Mouse (Mus musculus): ENCODE results near the gene Zfp599. TPM values are rescaled to one million over a fixed set of nuclear protein-coding genes. Genes with fewer than 3 reads are reported as not detected.
A peak's percentile ranks its signal among the peaks of the same experiment; 100 is the strongest.

The Zfp599 gene
- polyA plus RNA-seq, 1 experiment: 0.53 TPM

GRCm38 (mm10) chr9:22260092-22260422, 362 bp upstream of the Zfp599 start:
- Histone ChIP-seq H3K4me2 (ENCODE audit: low read depth) (peak overlapping the region; percentile 79), H3K27me3 (ENCODE audit: control insufficient read depth, insufficient read depth, insufficient read length) (no peaks in the 10 kb centered on the region), H3K36me3 (ENCODE audit: control insufficient read depth, insufficient read depth) (no peaks in the 10 kb centered on the region), H3ac (ENCODE audit: control insufficient read depth, insufficient read length) (peak overlapping the region; percentile 20), H3K4me3 (peak overlapping the region; percentile 54), H3K79me2 (ENCODE audit: control insufficient read depth, insufficient read depth) (no peaks in the 10 kb centered on the region)
- TF ChIP-seq SRF (IDR thresholded peaks at IDR 0.05; ENCODE audit: control insufficient read depth, insufficient read length, low read depth) (no peak), REST (IDR thresholded peaks at IDR 0.05; ENCODE audit: insufficient read depth, insufficient read length) (no peak), USF1 (IDR thresholded peaks at IDR 0.05; ENCODE audit: low read depth) (no peak), MAX (IDR thresholded peaks at IDR 0.05; ENCODE audit: low read depth) (no peak)

- TF ChIP-seq TCF12 (IDR thresholded peaks at IDR 0.05; ENCODE audit: insufficient read depth, poor library complexity, severe bottlenecking) (no peak), MYOD1 (IDR thresholded peaks at IDR 0.05; ENCODE audit: control insufficient read depth in 1 of 3, insufficient read length in 2 of 3, low read depth in 2 of 3) (no peak)
- peak overlapping the region; percentile 79 for H3K4me2 ChIP-seq (ENCODE audit: low read depth)
- H3K4me3 ChIP-seq: peak overlapping the region; percentile 54
- H3K36me3 ChIP-seq (ENCODE audit: control insufficient read depth, insufficient read depth): peaks cover 1% of the 10 kb centered on the region
- no peak overlapping the region for H3ac ChIP-seq (ENCODE audit: control insufficient read depth, insufficient read length)
- no peaks in the 10 kb centered on the region for H3K27me3 ChIP-seq (ENCODE audit: control insufficient read depth, insufficient read depth, insufficient read length)
- H3K79me2 ChIP-seq (ENCODE audit: control insufficient read depth, insufficient read depth): no peaks in the 10 kb centered on the region
Observed at GRCm38 (mm10) chr9:22258784-22259183, 911 bp downstream of the Zfp599 start.

GRCm38 (mm10) chr9:22256579-22256978, 3.1 kb downstream of the Zfp599 start:
- TF ChIP-seq TCF3 (IDR thresholded peaks at IDR 0.05; ENCODE audit: insufficient read length, low read depth) (no peak), MYOD1 (IDR thresholded peaks at IDR 0.05; ENCODE audit: control insufficient read depth in 1 of 3, insufficient read length in 2 of 3, low read depth in 2 of 3) (no peak), POLR2A (IDR thresholded peaks at IDR 0.05; ENCODE audit: insufficient read length, low read depth) (no peak), POLR2AphosphoS2 (IDR thresholded peaks at IDR 0.05; ENCODE audit: insufficient read length, low read depth) (no peak), USF1 (IDR thresholded peaks at IDR 0.05; ENCODE audit: low read depth) (no peak), MAX (IDR thresholded peaks at IDR 0.05; ENCODE audit: low read depth) (no peak), TCF12 (IDR thresholded peaks at IDR 0.05; ENCODE audit: insufficient read depth, poor library complexity, severe bottlenecking) (no peak), E2F4 (IDR thresholded peaks at IDR 0.05; ENCODE audit: insufficient read depth) (no peak), REST (IDR thresholded peaks at IDR 0.05; ENCODE audit: insufficient read depth, insufficient read length) (no peak), MYOG (IDR thresholded peaks at IDR 0.05; ENCODE audit: control insufficient read depth in 1 of 3, insufficient read depth in 1 of 3, insufficient read length in 2 of 3, low read depth in 2 of 3) (no peak), SRF (IDR thresholded peaks at IDR 0.05; ENCODE audit: control insufficient read depth, insufficient read length, low read depth) (no peak), CEBPB (IDR thresholded peaks at IDR 0.05; ENCODE audit: insufficient read depth, poor library complexity, severe bottlenecking) (no peak)
- Histone ChIP-seq H3K27me3 (ENCODE audit: control insufficient read depth, insufficient read depth, insufficient read length) (no peaks in the 10 kb centered on the region), H3K36me3 (ENCODE audit: control insufficient read depth, insufficient read depth) (peaks cover 9% of the 10 kb centered on the region), H3K4me2 (ENCODE audit: low read depth) (no peak overlapping the region), H3ac (ENCODE audit: control insufficient read depth, insufficient read length) (no peak overlapping the region), H3K4me3 (no peak overlapping the region), H3K79me2 (ENCODE audit: control insufficient read depth, insufficient read depth) (no peaks in the 10 kb centered on the region)

- no peak overlapping the region for H3ac ChIP-seq (ENCODE audit: control insufficient read depth, insufficient read length)
- no peaks in the 10 kb centered on the region for H3K27me3 ChIP-seq (ENCODE audit: control insufficient read depth, insufficient read depth, insufficient read length)
- H3K4me3 ChIP-seq: no peak overlapping the region
- H3K4me2 ChIP-seq (ENCODE audit: low read depth): no peak overlapping the region
- TF ChIP-seq TCF12 (IDR thresholded peaks at IDR 0.05; ENCODE audit: insufficient read depth, poor library complexity, severe bottlenecking): no peak
- no peak for TF ChIP-seq MYOG (IDR thresholded peaks at IDR 0.05; ENCODE audit: control insufficient read depth in 1 of 3, insufficient read depth in 1 of 3, insufficient read length in 2 of 3, low read depth in 2 of 3)
- TF ChIP-seq MAX (IDR thresholded peaks at IDR 0.05; ENCODE audit: low read depth): no peak
- TF ChIP-seq TCF3 (IDR thresholded peaks at IDR 0.05; ENCODE audit: insufficient read length, low read depth): no peak
- TF ChIP-seq POLR2AphosphoS2 (IDR thresholded peaks at IDR 0.05; ENCODE audit: insufficient read length, low read depth): no peak
- no peak for TF ChIP-seq E2F4 (IDR thresholded peaks at IDR 0.05; ENCODE audit: insufficient read depth)
- no peak for TF ChIP-seq USF1 (IDR thresholded peaks at IDR 0.05; ENCODE audit: low read depth)
- no peaks in the 10 kb centered on the region for H3K79me2 ChIP-seq (ENCODE audit: control insufficient read depth, insufficient read depth)
- peaks cover 51% of the 10 kb centered on the region for H3K36me3 ChIP-seq (ENCODE audit: control insufficient read depth, insufficient read depth)
Observed at GRCm38 (mm10) chr9:22244242-22244641, 15.5 kb downstream of the Zfp599 start.

- no peaks in the 10 kb centered on the region for H3K27me3 ChIP-seq (ENCODE audit: control insufficient read depth, insufficient read depth, insufficient read length)
- TF ChIP-seq MYOG (IDR thresholded peaks at IDR 0.05; ENCODE audit: control insufficient read depth in 1 of 3, insufficient read depth in 1 of 3, insufficient read length in 2 of 3, low read depth in 2 of 3) (no peak), TCF3 (IDR thresholded peaks at IDR 0.05; ENCODE audit: insufficient read length, low read depth) (no peak), MAX (IDR thresholded peaks at IDR 0.05; ENCODE audit: low read depth) (no peak), MYOD1 (IDR thresholded peaks at IDR 0.05; ENCODE audit: control insufficient read depth in 1 of 3, insufficient read length in 2 of 3, low read depth in 2 of 3) (no peak), POLR2A (IDR thresholded peaks at IDR 0.05; ENCODE audit: insufficient read length, low read depth) (no peak), CEBPB (IDR thresholded peaks at IDR 0.05; ENCODE audit: insufficient read depth, poor library complexity, severe bottlenecking) (no peak), TCF12 (IDR thresholded peaks at IDR 0.05; ENCODE audit: insufficient read depth, poor library complexity, severe bottlenecking) (no peak), SRF (IDR thresholded peaks at IDR 0.05; ENCODE audit: control insufficient read depth, insufficient read length, low read depth) (no peak), E2F4 (IDR thresholded peaks at IDR 0.05; ENCODE audit: insufficient read depth) (no peak), REST (IDR thresholded peaks at IDR 0.05; ENCODE audit: insufficient read depth, insufficient read length) (no peak), POLR2AphosphoS2 (IDR thresholded peaks at IDR 0.05; ENCODE audit: insufficient read length, low read depth) (no peak), USF1 (IDR thresholded peaks at IDR 0.05; ENCODE audit: low read depth) (no peak)
- peaks cover 63% of the 10 kb centered on the region for H3K36me3 ChIP-seq (ENCODE audit: control insufficient read depth, insufficient read depth)
- H3K4me3 ChIP-seq: no peak overlapping the region
- H3K79me2 ChIP-seq (ENCODE audit: control insufficient read depth, insufficient read depth): no peaks in the 10 kb centered on the region
- H3K4me2 ChIP-seq (ENCODE audit: low read depth): no peak overlapping the region
- no peak overlapping the region for H3ac ChIP-seq (ENCODE audit: control insufficient read depth, insufficient read length)
Observed at GRCm38 (mm10) chr9:22240001-22240400, 19.7 kb downstream of the Zfp599 start.
